Mouse (Mus musculus) CD8-positive naive resting alpha-beta T cell, adult 2 months (primary cell): ENCODE measurements around the gene Gpr12.
"Not testable (repeated sequence)": the region's sequence is repeated elsewhere in the genome, so short reads cannot be mapped to it uniquely, and the experiment has no call there.

ENCODE experiments used
- DNase-seq, 2 experiments: peaks; one replicate each; pipeline ENCODE4 v3.0.0; 2022; ENCODE audit warnings: low read depth in 2 of 2, low spot score in 2 of 2

The Gpr12 gene

DNA sequence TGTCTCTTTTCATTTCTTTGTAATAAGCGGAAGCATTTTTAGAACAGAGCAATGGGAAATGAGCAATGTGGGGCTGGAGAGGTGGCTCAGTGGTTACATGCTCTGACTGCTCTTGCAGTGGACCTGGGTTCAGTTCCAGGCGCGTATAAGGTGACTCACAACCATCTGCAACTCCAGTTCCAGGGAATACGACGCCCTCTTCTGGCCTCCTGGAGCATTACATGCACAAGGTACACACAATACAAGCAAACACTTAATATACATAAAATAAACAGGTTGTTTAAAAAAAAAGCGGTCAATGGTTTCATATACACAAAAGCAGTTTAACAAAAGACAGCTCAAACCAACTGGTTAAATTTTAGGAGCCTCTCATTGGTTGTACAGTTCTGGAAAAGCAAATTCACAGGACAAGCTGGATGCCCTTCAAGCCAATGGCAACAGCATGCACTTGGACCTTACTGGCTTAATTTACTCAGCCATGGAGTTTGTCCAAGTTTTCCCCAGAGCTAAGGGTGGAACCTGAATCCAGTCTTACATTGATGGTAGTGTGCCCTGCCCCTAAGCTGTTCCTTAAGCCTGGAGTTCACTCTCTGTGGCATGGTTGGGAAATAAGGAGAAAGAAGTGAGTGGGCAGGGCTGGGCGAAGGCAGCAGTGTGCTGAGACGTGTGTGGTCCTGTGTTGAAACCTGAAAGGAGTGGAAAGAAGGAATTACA is 1.5 kb upstream of the Gpr12 start:
- no peak for DNase-seq

DNA sequence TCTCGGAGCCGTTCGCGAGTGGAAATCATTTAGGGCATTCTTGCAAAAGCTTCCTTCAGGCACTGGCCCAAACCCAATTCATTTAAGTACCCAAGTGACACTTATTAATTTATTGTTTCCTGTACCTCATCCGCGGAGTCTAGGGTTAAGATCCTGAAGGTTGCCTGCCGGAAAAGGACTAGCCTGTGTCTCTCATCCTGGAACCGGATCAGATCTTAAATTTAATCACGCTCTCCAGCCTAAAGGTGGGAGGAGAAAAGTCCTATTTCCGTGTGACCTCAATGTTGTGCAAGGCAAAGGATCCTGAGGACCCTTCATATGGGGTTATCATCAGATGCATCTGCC is 240 bp upstream of the Gpr12 start:
- DNase-seq, result no peak

DNA sequence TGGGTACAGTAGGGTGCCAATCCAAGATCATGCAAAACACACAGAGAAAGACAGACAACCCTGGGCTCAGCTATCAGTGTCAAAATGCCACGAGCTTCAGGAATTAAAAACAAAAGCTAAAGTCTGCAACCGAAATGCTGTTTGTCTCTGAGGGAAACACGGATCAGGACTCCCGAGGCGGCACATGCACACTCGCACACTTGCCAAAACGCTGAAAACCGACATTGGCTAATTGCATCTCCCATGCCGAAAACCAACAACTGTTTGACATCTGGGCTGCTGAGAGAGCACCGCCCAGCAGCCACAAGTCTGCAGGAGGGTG is 922 bp downstream of the Gpr12 start:
- DNase-seq, result no peak

DNA sequence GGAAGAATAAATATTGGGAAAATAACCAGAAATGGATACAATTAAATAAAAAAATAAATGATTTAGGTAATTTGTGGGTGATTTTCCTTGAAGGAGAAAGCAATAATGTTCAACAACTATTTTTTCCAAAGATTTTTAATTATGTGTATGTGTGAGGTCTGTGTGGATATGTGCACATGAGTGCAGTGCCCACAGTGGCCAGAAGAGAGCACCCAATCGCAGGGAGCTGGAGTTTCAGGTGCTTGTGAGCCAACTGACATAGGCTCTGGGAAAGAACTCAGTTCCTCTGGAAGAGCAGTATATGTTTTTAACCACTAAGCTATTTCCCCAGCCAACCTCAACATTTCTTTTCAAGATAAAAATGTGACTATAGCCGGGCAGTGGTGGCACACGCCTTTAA is 8.4 kb downstream of the Gpr12 start:
- no peak for DNase-seq

DNA sequence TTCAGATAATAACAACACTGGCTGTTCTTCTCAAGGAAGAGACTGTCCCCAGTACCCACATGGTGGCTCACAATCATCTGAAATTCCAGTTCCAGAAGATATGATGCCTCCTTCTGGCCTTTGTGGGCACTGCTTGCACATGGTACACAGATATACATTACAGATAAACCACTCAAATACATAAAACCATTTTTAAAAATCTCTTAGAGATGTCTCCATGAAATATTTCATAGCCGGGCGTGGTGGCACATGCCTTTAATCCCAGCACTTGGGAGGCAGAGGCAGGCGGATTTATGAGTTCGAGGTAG is 12.3 kb downstream of the Gpr12 start:
- DNase-seq, result not testable (repeated sequence)

DNA sequence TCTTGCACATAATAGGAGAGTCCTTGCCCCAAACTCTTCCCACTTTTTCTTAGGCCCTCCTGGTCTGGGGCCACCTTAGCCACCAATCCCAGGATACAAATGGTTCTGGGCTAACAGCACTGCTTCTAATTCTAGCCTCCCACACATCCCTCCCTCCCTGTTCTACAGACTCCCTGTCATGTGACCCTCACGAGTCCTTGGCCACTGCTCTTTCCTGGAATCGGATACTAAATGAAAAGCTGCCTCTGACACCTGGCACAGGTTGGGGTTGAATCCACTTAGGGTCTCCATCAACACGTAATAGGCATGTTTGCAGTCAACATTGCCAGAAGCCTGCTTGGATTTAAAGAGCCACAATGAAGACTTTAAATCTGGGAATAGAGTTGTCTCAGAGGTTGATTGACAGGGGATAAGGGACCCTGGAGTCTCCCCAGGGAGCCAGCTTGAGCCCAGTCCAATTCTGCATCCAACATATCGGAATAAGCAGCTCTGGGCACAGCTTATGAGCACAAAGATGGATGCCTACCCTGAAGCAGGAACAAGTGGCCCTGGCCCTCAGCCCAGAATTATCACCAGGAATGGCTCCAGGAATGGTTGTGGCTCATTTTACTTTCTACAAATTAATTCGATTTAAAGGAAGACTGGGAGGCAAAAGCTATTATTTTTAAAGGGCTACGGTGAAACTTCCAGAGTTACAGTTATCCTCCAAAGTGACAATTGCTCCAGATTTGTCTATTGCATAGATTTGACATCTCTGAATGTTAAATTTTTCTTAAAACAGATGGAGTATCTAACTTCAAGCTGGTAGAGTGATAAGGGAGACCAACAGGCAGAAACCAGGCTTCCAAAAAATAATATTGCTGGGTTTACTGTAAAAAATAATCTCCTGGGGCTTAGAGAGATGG is 13.0 kb downstream of the Gpr12 start:
- not testable (repeated sequence) for DNase-seq

DNA sequence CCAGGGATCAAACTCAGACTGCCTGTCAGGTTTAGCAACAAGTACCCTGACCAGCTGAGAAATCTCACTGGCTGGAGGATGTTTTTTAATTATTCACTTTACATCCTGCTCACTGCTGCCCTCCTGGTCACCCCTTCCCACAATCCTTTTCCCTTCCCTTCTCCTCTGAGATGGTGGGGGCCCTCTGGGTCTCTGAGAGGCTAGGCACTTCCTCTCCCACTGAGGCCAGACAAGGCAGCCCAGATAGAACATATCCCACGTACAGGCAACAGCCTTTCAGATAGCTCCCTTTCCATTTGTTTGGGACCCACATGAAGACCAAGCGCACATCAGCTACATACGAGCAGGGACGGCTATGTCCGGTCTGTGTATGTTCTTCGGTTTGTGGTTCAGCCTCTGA is 14.9 kb downstream of the Gpr12 start:
- DNase-seq, result not testable (repeated sequence)

DNA sequence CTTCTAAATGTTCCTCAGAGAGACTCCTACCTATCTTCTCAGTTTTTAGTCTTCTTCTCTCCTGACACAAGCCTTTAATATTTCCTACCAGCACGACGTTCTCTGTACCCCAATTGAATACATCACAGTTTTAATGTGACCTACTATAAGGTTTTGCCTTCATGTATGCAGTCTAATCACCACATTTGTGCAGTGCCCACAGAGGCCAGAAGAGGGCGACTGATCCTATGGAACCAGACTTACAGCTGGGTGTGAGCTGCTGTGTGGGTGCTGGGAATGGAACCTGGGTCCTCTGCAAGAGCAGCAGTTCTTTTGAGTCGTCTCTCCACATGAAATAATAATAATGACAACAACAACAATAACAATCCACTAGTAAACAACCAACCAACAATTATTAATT is 18.0 kb downstream of the Gpr12 start:
- DNase-seq, result no peak

DNA sequence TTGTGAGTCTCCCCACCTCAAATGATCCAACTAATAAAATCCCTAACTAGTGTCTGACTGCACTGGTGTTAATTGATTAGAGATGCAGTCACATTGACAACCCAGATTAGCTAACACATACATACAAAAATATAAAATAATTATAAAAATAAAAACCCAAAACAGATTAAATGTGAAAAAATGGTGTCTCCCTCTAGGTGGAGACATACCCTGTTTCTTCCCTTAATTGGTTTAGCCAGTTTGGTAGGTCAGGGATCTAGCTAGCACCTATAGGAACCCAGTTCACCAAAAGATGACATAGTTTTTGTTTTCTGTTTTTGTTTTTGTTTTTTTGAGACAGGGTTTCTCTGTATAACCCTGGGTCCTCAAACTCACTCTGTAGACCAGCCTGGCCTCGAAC is 20.8 kb downstream of the Gpr12 start:
- no peak for DNase-seq

DNA sequence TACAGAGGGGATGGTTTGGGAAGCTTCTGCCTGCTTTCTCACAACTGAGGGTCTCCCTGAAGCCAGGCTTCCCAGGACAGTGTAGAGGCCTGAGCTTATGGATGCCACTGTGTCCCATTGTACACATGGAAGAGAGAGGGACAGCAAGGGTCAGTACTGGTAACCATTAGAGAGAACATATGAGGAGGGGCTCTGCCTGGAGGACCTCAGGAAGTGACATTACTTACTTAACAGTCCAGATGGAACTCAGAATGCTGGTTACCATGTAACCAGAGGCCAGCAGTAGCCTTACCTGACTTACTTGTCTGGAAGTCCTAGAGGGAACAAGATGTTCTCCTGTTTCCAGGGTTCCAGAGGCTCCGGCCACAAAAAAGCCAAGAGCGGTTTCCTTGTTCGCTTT is 29.2 kb downstream of the Gpr12 start, which contains the start of gene Gm3415:
Gene Gm3415 (plus strand): TSS at position 301 of the 400 bp plus-strand sequence.
- DNase-seq, result not testable (repeated sequence)

DNA sequence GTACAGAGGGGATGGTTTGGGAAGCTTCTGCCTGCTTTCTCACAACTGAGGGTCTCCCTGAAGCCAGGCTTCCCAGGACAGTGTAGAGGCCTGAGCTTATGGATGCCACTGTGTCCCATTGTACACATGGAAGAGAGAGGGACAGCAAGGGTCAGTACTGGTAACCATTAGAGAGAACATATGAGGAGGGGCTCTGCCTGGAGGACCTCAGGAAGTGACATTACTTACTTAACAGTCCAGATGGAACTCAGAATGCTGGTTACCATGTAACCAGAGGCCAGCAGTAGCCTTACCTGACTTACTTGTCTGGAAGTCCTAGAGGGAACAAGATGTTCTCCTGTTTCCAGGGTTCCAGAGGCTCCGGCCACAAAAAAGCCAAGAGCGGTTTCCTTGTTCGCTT is 47.7 kb downstream of the Gpr12 start, which contains the start of gene Gm3409:
Gene Gm3409 (plus strand): TSS at position 301 of the 400 bp plus-strand sequence.
- not testable (repeated sequence) for DNase-seq
